Mouse (Mus musculus) neural tube, embryonic 10.5 days (tissue): Measurements from ENCODE around the gene Hdgf.

Source experiments
- DNase-seq: peaks from one replicate; pipeline ENCODE4 v3.0.0-alpha.2; 2017; ENCODE audit warnings: low spot score; ENCODE audit errors: extremely low spot score

Gene Hdgf

GRCm38 (mm10) chr3:87909381-87909780 lies 3.3 kb downstream of the Hdgf start:
- no peak for DNase-seq

DNA sequence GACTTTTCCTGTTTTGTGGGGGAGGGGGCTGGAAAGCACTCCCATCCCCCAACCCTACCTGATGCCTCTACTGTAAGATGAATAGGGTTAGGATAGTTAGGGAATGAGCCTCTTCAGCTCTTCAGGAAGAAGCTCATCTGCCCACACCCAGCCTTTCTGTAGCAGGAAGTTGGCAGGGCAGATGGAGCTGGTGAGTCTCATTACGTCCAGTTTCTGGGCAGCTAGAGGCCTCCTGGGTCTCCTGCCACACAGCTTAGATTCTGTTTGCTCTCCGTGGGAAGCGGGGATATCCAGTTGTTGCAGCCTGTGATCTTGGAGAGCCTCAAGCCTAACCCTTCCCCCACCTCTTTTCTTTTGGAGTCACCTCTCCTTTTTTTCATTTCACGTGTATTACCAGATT lies 3.8 kb downstream of the Hdgf start:
- DNase-seq, result no peak

DNA sequence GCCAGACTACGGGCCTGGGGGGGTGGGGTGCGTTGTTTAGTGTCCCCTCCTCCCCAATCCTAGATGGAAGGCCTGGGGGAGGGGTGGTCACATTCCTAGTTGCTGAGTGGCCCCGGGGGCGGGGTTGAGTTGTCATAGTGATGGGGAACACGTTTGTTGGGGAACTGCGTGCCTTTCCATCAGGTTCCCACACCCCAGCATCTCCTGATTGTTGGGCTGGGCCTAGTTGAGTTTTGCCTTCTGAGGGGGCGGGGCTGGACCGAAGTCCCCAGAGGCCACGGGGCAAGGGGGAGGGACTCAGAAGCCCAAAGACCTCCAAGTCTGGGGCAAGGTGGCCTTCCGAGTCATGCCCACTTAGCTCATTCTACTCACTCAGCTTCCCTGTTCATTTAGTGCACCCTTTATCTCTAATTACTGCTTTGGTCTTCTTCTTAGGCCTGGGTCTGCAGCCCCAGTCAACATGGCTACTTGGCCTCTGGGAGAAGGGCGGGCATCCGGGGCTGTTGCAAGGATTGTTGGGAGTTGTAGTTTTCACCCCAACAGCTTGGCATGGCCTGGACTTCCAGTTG lies 4.5 kb downstream of the Hdgf start:
- peak; percentile 76 for DNase-seq

DNA sequence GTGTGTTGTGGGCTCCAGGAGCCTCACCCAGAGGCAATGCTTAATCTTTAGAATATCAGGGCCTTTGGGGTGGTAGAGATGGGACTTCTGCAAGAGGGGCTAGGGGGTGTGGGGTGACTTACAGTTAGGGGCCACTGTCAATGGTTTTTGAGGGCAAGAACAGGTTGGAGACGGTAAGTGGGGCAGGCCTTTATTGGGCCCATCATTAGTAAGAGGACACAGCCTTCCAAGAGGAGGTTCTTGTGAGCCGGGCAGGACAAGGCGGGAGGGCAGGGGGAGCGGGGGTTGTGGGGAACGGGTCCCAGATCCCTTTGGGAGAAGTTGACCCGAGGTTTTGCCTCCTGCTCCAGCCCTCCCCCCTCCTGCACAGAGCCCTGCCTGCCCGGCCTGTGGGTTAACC lies 7.4 kb downstream of the Hdgf start:
- DNase-seq, result no peak

DNA sequence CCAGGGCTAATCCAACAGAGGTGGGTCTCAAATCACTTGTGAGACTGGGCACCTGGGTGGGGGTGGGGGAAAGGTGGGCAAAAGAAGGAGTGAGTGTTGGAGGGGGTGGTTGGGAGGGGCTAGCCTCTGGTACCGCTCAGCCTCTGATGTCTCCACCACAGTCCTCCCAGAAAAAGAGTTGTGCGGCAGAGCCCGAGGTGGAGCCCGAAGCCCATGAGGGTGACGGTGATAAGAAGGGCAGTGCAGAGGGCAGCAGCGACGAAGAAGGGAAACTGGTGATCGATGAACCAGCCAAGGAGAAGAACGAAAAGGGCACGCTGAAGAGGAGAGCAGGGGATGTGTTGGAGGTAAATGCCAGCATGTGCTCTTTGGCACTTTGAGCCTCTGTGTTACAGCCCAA lies 7.8 kb downstream of the Hdgf start:
- DNase-seq, result no peak

- no peak for DNase-seq
Observed at GRCm38 (mm10) chr3:87916990-87917389, 10.9 kb downstream of the Hdgf start.

- DNase-seq, result no peak
Observed at GRCm38 (mm10) chr3:87918551-87918950, 12.4 kb downstream of the Hdgf start.

GRCm38 (mm10) chr3:87919336-87920108 lies 13.4 kb downstream of the Hdgf start, which contains the start of gene Mrpl24:
Gene Mrpl24 (plus strand): TSS chr3:87919506.
- peak; percentile 67 for DNase-seq

DNA sequence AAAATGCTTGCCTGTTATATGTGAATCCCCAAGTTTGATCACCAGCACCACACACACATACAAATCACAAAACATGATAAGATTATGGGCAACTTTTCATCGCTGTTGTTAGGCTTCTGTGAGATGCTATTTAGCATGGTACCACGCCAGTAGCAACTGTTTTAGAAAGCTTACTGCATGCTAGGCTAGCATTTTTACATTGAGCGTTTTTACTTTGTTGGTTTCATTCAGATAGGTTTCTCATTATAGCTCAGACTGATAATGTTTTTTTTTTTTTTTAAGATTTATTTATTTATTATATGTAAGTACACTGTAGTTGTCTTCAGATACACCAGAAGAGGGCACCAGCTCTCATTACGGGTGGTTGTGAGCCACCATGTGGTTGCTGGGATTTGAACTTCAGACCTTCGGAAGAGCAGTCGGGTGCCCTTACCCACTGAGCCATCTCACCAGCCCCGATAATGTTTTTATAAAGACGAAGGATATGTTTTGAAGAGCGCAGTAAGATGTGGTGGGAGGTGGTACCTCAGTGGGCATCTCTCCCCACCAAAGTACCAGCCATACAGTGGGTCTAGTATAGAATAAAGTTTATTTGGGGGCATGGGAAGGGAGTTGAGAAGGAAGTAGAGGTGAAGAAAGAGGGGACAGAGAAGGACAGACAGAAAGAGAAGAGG lies 14.3 kb downstream of the Hdgf start:
- DNase-seq, result no peak

DNA sequence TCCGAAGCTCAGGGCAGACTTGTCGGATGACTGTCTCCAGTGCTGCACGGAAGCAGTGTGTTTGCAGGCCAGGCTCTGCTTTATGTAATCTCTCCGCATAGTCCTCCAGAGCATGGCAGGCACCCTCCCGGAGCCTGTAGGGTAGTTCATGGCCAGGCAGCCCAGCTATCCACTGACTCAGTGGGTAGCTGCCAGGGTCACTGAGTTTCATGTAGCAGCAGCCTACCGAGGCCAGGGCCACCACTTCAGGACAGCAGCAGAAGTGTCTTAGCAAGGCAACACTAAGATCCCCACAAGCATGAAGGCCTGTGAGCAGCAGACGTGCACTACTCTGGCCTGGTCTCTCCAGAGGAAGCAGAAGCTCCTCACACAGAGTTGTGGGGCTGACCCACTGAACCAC lies 18.9 kb downstream of the Hdgf start:
- DNase-seq, result no peak

- DNase-seq, result no peak
Observed at GRCm38 (mm10) chr3:87927452-87927851, 21.3 kb downstream of the Hdgf start.

DNA sequence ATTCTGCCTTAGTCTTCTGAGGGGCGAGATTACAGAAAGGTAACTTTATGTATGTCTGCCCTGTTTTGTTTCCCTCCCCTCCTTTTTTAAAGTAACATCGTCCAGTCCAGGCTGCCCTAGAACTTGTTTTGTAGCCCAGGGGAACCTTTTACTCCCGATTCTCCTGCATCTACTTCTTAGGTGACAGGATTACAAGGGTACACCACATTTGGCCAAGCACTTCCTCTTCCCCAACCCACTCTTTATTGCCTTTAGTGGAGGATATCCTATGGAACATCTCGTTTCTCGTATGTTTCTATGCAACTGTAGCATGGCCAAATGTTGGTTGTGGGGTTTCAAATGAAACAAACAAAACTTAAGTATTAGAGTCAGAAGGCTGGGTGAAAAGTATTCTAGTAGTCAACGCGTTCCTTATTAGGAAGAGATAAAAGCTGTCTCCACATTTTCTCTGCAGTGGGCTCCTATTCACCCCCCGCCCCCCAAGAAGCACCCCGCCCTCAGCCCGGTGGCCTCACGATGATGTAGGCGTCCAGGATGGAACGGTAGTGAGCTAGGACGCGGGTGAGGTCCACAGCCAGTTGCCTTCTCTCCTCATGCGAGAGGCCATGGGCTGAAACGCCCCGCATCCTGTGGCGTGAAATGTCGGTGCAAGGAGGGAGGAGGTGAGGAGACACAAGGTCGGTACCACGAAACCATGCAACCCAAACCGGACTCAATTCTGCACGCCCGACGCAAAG lies 23.4 kb downstream of the Hdgf start:
- DNase-seq, result no peak

DNA sequence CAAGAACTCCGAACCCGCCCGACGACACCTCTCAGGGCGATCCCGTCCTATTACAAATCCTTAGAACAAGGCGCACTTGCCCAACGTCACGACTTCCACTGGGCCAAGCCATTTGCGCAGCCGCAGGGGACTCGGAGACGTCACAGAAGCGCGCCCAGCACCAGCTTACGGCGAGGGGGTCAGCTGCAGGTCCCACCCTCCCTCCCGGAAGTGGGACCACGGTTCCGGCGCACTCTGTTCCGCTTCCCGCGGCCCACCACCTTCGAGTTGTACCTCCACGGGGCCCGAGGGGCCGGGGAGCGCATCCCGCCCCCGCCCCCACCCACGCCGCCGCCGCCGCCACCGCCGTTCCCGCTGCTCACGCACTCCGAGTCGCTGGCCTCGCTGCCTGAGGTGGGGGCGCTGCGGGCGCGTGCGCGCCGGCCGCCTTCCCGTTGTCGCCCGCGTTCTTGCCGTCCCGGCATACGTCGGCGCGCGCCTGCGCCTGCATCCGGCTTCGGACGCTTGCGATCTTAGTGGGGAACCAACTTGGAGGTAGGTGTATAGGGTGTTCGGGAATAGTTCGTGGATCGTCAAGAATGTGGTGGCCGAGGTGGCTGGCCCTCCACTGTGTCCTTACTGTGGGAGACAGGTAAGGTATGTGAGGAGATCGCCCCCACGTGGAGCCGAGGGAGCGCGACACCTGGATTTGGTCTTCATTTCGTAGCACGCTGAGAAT lies 24.1 kb downstream of the Hdgf start, which contains the start of the genes Isg20l2 and Rrnad1:
Isg20l2 (plus strand) TSS at position 237 of the 718 bp plus-strand sequence.
Rrnad1 (minus strand) TSS at position 640 of the 718 bp plus-strand sequence.
- peak; percentile 97 for DNase-seq

DNA sequence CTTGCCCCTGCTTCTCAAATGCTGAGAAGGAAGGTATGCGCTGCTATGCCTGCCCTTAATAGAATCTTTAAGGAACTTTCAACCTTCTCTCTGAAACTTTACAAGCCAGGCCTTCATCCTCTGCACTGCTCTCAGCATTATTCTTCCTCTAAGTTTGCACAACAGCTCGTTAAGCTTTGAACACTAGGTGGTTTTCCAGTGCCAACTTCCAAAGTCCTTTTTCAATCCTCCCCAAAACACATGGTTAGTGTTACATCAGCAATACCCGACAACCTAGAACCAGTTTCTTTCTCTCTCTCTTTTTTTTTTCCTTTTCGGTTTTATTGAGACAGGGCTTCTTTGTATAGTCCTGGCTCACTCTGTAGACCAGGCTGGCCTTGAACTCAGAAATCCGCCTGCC lies 27.9 kb downstream of the Hdgf start:
- DNase-seq, result no peak

DNA sequence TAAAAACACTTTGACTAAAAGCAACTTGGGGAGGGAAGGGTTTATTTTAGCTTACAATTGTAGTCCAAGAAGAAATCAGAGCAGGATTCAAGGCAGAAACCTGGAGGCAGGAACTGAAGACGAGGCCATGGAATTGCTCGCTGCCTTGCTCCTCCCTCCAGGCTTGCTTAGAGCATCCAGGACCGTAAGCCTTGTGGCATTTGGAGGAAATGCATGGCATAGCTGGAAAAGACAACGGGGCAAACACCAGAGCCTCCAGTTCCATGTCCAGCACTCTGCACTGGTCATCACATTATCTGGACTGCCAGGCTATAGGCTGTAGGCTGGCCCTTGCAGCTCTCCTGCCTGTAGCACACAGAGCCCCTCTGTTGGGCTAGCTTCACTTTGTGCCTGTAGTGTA lies 28.4 kb downstream of the Hdgf start:
- no peak for DNase-seq

DNA sequence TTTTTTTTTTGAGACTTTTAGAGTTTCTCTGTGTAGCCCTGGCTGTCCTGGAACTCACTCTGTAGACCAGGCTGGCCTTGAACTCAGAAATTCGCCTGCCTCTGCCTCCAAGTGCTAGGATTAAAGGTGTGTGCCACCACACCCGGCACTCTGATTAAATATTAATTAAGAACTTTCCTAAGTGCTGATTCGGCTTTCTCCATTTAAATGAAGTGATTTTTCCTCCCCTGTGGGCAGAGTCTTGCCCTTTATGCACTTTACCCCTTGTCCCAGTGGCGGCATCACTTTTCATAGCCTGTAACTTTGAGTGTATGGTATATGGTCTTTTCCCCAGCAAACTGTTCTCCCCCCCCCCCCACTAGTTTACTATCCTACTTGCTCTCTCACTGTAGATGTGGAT lies 29.1 kb downstream of the Hdgf start:
- DNase-seq, result no peak

- DNase-seq, result peak; percentile 86
Observed at GRCm38 (mm10) chr3:87935776-87936175, 29.7 kb downstream of the Hdgf start.

DNA sequence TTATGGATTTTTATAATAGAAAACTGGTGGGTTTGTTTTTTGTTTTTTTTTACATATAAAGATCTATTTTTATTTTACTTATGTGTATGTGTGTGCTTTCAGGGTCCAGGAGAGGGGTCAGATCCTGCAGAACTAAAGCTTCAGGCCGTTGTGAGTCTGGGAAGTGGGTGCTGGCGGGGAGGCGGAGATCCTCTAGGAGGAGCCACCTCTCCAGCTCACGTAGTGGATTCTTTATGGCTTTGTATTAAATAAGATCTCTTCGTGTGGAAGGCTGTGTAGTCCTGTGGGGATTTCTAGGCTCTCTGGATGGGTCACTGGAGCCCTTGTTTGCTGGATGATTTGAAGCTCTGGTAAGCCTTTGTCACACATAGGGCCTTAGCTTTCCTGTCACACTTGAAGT lies 34.5 kb downstream of the Hdgf start:
- no peak for DNase-seq

DNA sequence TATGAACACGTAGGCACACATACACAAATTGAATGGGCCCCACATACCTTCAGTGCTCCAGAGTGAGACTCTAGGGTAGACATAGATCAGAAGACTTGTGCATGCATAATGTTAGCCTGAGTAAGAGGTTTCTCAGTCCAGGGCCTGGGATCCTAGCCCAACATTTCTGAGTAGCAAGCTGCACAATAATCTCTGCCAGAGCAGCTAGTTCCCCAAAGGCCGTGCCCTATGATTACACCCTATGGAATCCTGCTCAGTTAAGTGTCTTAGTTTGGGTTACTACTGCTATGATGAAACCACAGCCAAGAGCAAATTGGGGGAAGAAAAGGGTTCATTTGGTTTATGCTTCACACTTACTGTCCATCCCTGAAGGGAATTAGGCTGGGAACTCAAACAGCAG lies 36.4 kb downstream of the Hdgf start:
- no peak for DNase-seq

DNA sequence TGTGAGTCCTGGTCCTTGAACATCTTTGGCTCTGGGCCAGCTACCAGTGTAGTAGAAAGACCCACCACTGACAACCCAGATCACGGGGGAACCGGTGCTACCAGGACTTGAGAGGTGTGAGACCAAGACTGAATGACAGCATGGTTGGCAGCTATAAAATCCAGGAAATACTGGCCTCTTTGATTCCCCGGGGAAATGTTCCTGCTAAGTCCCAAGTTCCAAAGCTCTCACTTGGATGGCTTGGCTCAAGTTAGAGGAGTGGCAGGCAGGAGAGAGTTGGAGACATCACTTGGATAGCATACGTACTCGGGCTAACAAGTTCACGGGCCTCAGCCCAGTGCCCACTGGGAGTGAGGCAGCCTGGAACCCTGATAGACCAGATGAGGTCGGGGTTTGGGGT lies 37.5 kb downstream of the Hdgf start:
- DNase-seq, result no peak
